Mouse (Mus musculus) E14TG2a.4 (cell line): ENCODE results near the gene Ccdc17.

ENCODE experiments used
- H3K27me3 ChIP-seq: 2 replicates; pipeline ENCODE4 v1.6.1; 2014; ENCODE audit warnings: low read length, control low read depth; ENCODE audit not compliant: insufficient read depth
- H3K36me3 ChIP-seq: 2 replicates; pipeline ENCODE4 v1.6.1; 2014; ENCODE audit warnings: low read length, control low read depth; ENCODE audit not compliant: insufficient read depth
- H3K4me1 ChIP-seq: replicated peaks from 2 replicates; pipeline ENCODE4 v1.6.1; 2014; ENCODE audit warnings: low read depth, low read length, control low read depth
- H3K4me3 ChIP-seq: replicated peaks from 2 replicates; pipeline ENCODE4 v1.5.1; 2014; ENCODE audit warnings: mild to moderate bottlenecking, low read length
- H3K9me3 ChIP-seq: 2 replicates; pipeline ENCODE4 v1.6.1; 2014; ENCODE audit warnings: low read length, control low read depth
- CTCF ChIP-seq: conservative IDR thresholded peaks from 2 replicates; pipeline ENCODE4 v1.5.1; 2014; ENCODE audit warnings: low read length
- NANOG ChIP-seq: IDR thresholded peaks from 2 replicates; pipeline ENCODE4 v1.6.1; 2014; ENCODE audit warnings: borderline replicate concordance, low read length, mixed read lengths
- POU5F1 ChIP-seq: IDR thresholded peaks from 2 replicates; pipeline ENCODE4 v1.6.1; 2014; ENCODE audit warnings: low read length, borderline replicate concordance

Ccdc17 gene

GRCm38 (mm10) chr4:116635197-116635596 is 38.7 kb downstream of the Ccdc17 start:
- Histone ChIP-seq H3K4me1 (0 out of 2 replicates have a peak, but pooled peaks cover 7% of the 10 kb centered on the region), H3K36me3 (peaks cover 73% of the 10 kb centered on the region), H3K4me3 (no peak overlapping the region), H3K9me3 (no peaks in the 10 kb centered on the region), H3K27me3 (no peaks in the 10 kb centered on the region)
- TF ChIP-seq NANOG (no peak), POU5F1 (no peak), CTCF (no peak)

GRCm38 (mm10) chr4:116638821-116639220 is 42.4 kb downstream of the Ccdc17 start:
- no peaks in the 10 kb centered on the region for H3K27me3 ChIP-seq

GRCm38 (mm10) chr4:116642071-116642470 is 45.6 kb downstream of the Ccdc17 start:
- no peaks in the 10 kb centered on the region for H3K9me3 ChIP-seq
- peaks cover 97% of the 10 kb centered on the region for H3K36me3 ChIP-seq
- H3K4me1 ChIP-seq: peaks cover 55% of the 10 kb centered on the region

More at GRCm38 (mm10) chr4:116638821-116639220, 42.4 kb downstream of the Ccdc17 start:
- Histone ChIP-seq H3K9me3 (no peaks in the 10 kb centered on the region), H3K36me3 (peaks cover 96% of the 10 kb centered on the region), H3K4me1 (peaks cover 24% of the 10 kb centered on the region), H3K4me3 (no peak overlapping the region)
- TF ChIP-seq CTCF (no peak), NANOG (no peak), POU5F1 (no peak)

GRCm38 (mm10) chr4:116644326-116644725 is 47.9 kb downstream of the Ccdc17 start:
- TF ChIP-seq CTCF (peak; percentile 36; the same call in 1 of the 2 replicates), NANOG (no peak)
- H3K4me1 ChIP-seq: peaks cover 76% of the 10 kb centered on the region
- H3K4me3 ChIP-seq: no peak overlapping the region
- no peaks in the 10 kb centered on the region for H3K27me3 ChIP-seq
- H3K9me3 ChIP-seq: no peaks in the 10 kb centered on the region
- peaks cover 97% of the 10 kb centered on the region for H3K36me3 ChIP-seq

More at GRCm38 (mm10) chr4:116642071-116642470, 45.6 kb downstream of the Ccdc17 start:
- H3K27me3 ChIP-seq: no peaks in the 10 kb centered on the region
- TF ChIP-seq POU5F1 (no peak), CTCF (peak; percentile 26)
- H3K4me3 ChIP-seq: no peak overlapping the region

GRCm38 (mm10) chr4:116645624-116646023 is 49.2 kb downstream of the Ccdc17 start:
- Histone ChIP-seq H3K36me3 (peaks cover 92% of the 10 kb centered on the region), H3K27me3 (no peaks in the 10 kb centered on the region), H3K4me1 (peaks cover 83% of the 10 kb centered on the region), H3K4me3 (no peak overlapping the region; the same call in 1 of the 2 replicates), H3K9me3 (no peaks in the 10 kb centered on the region)
- no peak for TF ChIP-seq NANOG

GRCm38 (mm10) chr4:116649411-116649810 is 53.0 kb downstream of the Ccdc17 start:
- Histone ChIP-seq H3K4me1 (peaks cover 69% of the 10 kb centered on the region), H3K4me3 (peak overlapping the region; percentile 95), H3K27me3 (no peaks in the 10 kb centered on the region), H3K36me3 (peaks cover 58% of the 10 kb centered on the region), H3K9me3 (no peaks in the 10 kb centered on the region)
- no peak for TF ChIP-seq POU5F1
- no peak for TF ChIP-seq NANOG
- no peak for TF ChIP-seq CTCF
